Mouse (Mus musculus) forebrain, embryonic 13.5 days (tissue): ENCODE data around the gene Tbx19. TPM values are rescaled to one million over a fixed set of nuclear protein-coding genes. Genes with fewer than 3 reads are reported as not detected.

Experiments
- ATAC-seq: fragments of 200-750 bp; cut with Nextera tagmentation; 2 replicates; pipeline ENCODE4 v1.8.0; 2017
- H3K27ac ChIP-seq: fragments of 300-500 bp; sonication (generic); 2 replicates; pipeline ENCODE4 v1.5.1; 2015; ENCODE audit warnings: inconsistent platforms, mild to moderate bottlenecking, moderate library complexity
- H3K27me3 ChIP-seq: fragments of 300-500 bp; sonication (generic); 2 replicates; pipeline ENCODE4 v1.6.1; 2015; ENCODE audit warnings: mild to moderate bottlenecking, inconsistent platforms
- H3K36me3 ChIP-seq: fragments of 300-500 bp; sonication (generic); 2 replicates; pipeline ENCODE4 v1.6.1; 2015; ENCODE audit warnings: mild to moderate bottlenecking, inconsistent platforms; ENCODE audit not compliant: poor library complexity, severe bottlenecking
- H3K4me1 ChIP-seq: fragments of 300-500 bp; sonication (generic); 2 replicates; pipeline ENCODE4 v1.6.1; 2015; ENCODE audit warnings: inconsistent platforms
- H3K4me2 ChIP-seq: fragments of 300-500 bp; sonication (generic); 2 replicates; pipeline ENCODE4 v1.6.1; 2015; ENCODE audit warnings: inconsistent platforms, mild to moderate bottlenecking, moderate library complexity
- H3K4me3 ChIP-seq: fragments of 300-500 bp; sonication (generic); 2 replicates; pipeline ENCODE4 v1.5.1; 2015; ENCODE audit warnings: mild to moderate bottlenecking, inconsistent platforms
- H3K9ac ChIP-seq: fragments of 300-500 bp; sonication (generic); 2 replicates; pipeline ENCODE4 v1.6.1; 2015; ENCODE audit warnings: mild to moderate bottlenecking, inconsistent platforms
- H3K9me3 ChIP-seq: fragments of 300-500 bp; sonication (generic); replicated peaks from 2 replicates; pipeline ENCODE4 v1.6.1; 2016; ENCODE audit warnings: inconsistent platforms
- WGBS: fragments of 180-500 bp; shearing (Covaris S2); methylation state at CpG from one replicate; pipeline ENCODE4 v1.1.7; 2015; 5-methylcytosine and 5-hydroxymethylcytosine counted together
- polyA plus RNA-seq: library from polyadenylated mRNA; unstranded; fragments of >200 nt; fragmentation: Nextera tagmentation; extraction: Ambion mirVana; gene quantifications from 2 replicates; pipeline ENCODE4 v1.2.1, GENCODE M21; 2015

Gene Tbx19
- 0.10 and 0.24 TPM in 2 replicates for polyA plus RNA-seq

GRCm38 (mm10) chr1:165160723-165161405 is at the start of gene Tbx19:
Gene Tbx19 (minus strand): TSS chr1:165160773.
- Histone ChIP-seq H3K36me3 (no peaks in the 10 kb centered on the region), H3K9ac (no peak within 1 kb of the TSS), H3K27ac (no peak within 1 kb of the TSS), H3K27me3 (0 out of 2 replicates have a peak, but pooled peaks cover 3% of the 10 kb centered on the region), H3K4me2 (no peak within 1 kb of the TSS), H3K4me3 (no peak within 1 kb of the TSS), H3K9me3 (0 out of 2 replicates have a peak, but pooled peaks cover 5% of the 10 kb centered on the region), H3K4me1 (no peaks in the 10 kb centered on the region; the same call in 1 of the 2 replicates)
- 68% methylated on average over 8 of the region's 8 CpGs for WGBS
- no peak for ATAC-seq

- Histone ChIP-seq H3K9me3 (no peaks in the 10 kb centered on the region), H3K4me1 (no peaks in the 10 kb centered on the region), H3K27ac (no peak overlapping the region), H3K4me2 (no peak overlapping the region), H3K27me3 (no peaks in the 10 kb centered on the region), H3K9ac (no peak overlapping the region), H3K36me3 (no peaks in the 10 kb centered on the region), H3K4me3 (no peak overlapping the region)
- 47% methylated on average over 2 of the region's 2 CpGs for WGBS
- no peak for ATAC-seq
Measured at GRCm38 (mm10) chr1:165205591-165205990, 45.0 kb upstream of the Tbx19 start.

- Histone ChIP-seq H3K27ac (no peak overlapping the region), H3K4me1 (no peaks in the 10 kb centered on the region), H3K4me2 (no peak overlapping the region), H3K36me3 (no peaks in the 10 kb centered on the region), H3K27me3 (no peaks in the 10 kb centered on the region), H3K9me3 (no peaks in the 10 kb centered on the region), H3K4me3 (no peak overlapping the region), H3K9ac (no peak overlapping the region)
- WGBS: 62% methylated on average over 2 of the region's 2 CpGs
- no peak for ATAC-seq
Measured at GRCm38 (mm10) chr1:165203488-165204035, 43.0 kb upstream of the Tbx19 start.

GRCm38 (mm10) chr1:165201445-165202012 is 41.0 kb upstream of the Tbx19 start:
- H3K4me2 ChIP-seq: no peak overlapping the region
- no peak for ATAC-seq
- no peak overlapping the region for H3K27ac ChIP-seq
- no peaks in the 10 kb centered on the region for H3K36me3 ChIP-seq
- 81% methylated on average over 4 of the region's 4 CpGs for WGBS
- no peak overlapping the region for H3K4me3 ChIP-seq
- no peaks in the 10 kb centered on the region for H3K27me3 ChIP-seq
- H3K9me3 ChIP-seq: no peaks in the 10 kb centered on the region
- H3K4me1 ChIP-seq: no peaks in the 10 kb centered on the region
- H3K9ac ChIP-seq: no peak overlapping the region

- WGBS: 87% methylated on average over 8 of the region's 8 CpGs
- no peak for ATAC-seq
- Histone ChIP-seq H3K27me3 (no peaks in the 10 kb centered on the region), H3K36me3 (no peaks in the 10 kb centered on the region), H3K4me3 (no peak overlapping the region), H3K9me3 (no peaks in the 10 kb centered on the region), H3K27ac (no peak overlapping the region), H3K4me2 (no peak overlapping the region), H3K4me1 (no peaks in the 10 kb centered on the region), H3K9ac (no peak overlapping the region)
Measured at GRCm38 (mm10) chr1:165200748-165201147, 40.2 kb upstream of the Tbx19 start.

GRCm38 (mm10) chr1:165199639-165200038 is 39.1 kb upstream of the Tbx19 start:
- Histone ChIP-seq H3K4me3 (no peak overlapping the region), H3K36me3 (no peaks in the 10 kb centered on the region), H3K4me1 (peaks cover 7% of the 10 kb centered on the region), H3K27ac (no peak overlapping the region), H3K9me3 (no peaks in the 10 kb centered on the region), H3K4me2 (no peak overlapping the region), H3K9ac (no peak overlapping the region), H3K27me3 (no peaks in the 10 kb centered on the region)
- ATAC-seq: no peak
- 72% methylated on average over 3 of the region's 3 CpGs for WGBS

GRCm38 (mm10) chr1:165198951-165199350 is 38.4 kb upstream of the Tbx19 start:
- 48% methylated on average over 1 of the region's 1 CpGs for WGBS

GRCm38 (mm10) chr1:165197875-165198274 is 37.3 kb upstream of the Tbx19 start:
- Histone ChIP-seq H3K9me3 (no peaks in the 10 kb centered on the region), H3K4me3 (no peak overlapping the region), H3K9ac (no peak overlapping the region), H3K4me2 (no peak overlapping the region), H3K4me1 (peaks cover 15% of the 10 kb centered on the region), H3K27me3 (peaks cover 3% of the 10 kb centered on the region; the same call in 1 of the 2 replicates), H3K27ac (no peak overlapping the region), H3K36me3 (no peaks in the 10 kb centered on the region)
- WGBS: 77% methylated on average over 3 of the region's 3 CpGs
- ATAC-seq: no peak

More at GRCm38 (mm10) chr1:165198951-165199350, 38.4 kb upstream of the Tbx19 start:
- H3K4me2 ChIP-seq: no peak overlapping the region
- H3K27me3 ChIP-seq: peaks cover under 1% of the 10 kb centered on the region; the same call in 1 of the 2 replicates
- peaks cover 11% of the 10 kb centered on the region for H3K4me1 ChIP-seq
- no peaks in the 10 kb centered on the region for H3K36me3 ChIP-seq
- ATAC-seq: no peak
- no peak overlapping the region for H3K9ac ChIP-seq
- H3K9me3 ChIP-seq: no peaks in the 10 kb centered on the region
- H3K4me3 ChIP-seq: no peak overlapping the region
- H3K27ac ChIP-seq: no peak overlapping the region

- no peak for ATAC-seq
- 73% methylated on average over 3 of the region's 3 CpGs for whole genome bisulfite sequencing
- Histone ChIP-seq H3K27me3 (peaks cover 3% of the 10 kb centered on the region; the same call in 1 of the 2 replicates), H3K4me2 (peak overlapping the region; percentile 94; the same call in 1 of the 2 replicates), H3K9ac (no peak overlapping the region), H3K9me3 (no peaks in the 10 kb centered on the region), H3K36me3 (no peaks in the 10 kb centered on the region), H3K27ac (no peak overlapping the region), H3K4me3 (no peak overlapping the region), H3K4me1 (peaks cover 19% of the 10 kb centered on the region)
Measured at GRCm38 (mm10) chr1:165195396-165195960, 34.9 kb upstream of the Tbx19 start.

- peak overlapping the region; percentile 67 for H3K9ac ChIP-seq
- H3K4me3 ChIP-seq: peak overlapping the region; percentile 65
- H3K36me3 ChIP-seq: no peaks in the 10 kb centered on the region
- ATAC-seq: no peak; the same call in 1 of the 2 replicates
- no peaks in the 10 kb centered on the region for H3K9me3 ChIP-seq
- H3K4me2 ChIP-seq: peak overlapping the region; percentile 94
- WGBS: 13% methylated on average over 5 of the region's 5 CpGs
- peaks cover 19% of the 10 kb centered on the region for H3K4me1 ChIP-seq
- H3K27ac ChIP-seq: no peak overlapping the region
- H3K27me3 ChIP-seq: peaks cover 3% of the 10 kb centered on the region; the same call in 1 of the 2 replicates
Measured at GRCm38 (mm10) chr1:165194662-165195013, 34.1 kb upstream of the Tbx19 start.

- ATAC-seq: peak; percentile 77
- Histone ChIP-seq H3K9ac (peak within 1 kb of the TSS; percentile 67), H3K4me3 (peak within 1 kb of the TSS; percentile 65), H3K27ac (no peak within 1 kb of the TSS), H3K9me3 (no peaks in the 10 kb centered on the region), H3K4me2 (peak within 1 kb of the TSS; percentile 94), H3K27me3 (peaks cover 3% of the 10 kb centered on the region; the same call in 1 of the 2 replicates), H3K4me1 (peaks cover 19% of the 10 kb centered on the region), H3K36me3 (no peaks in the 10 kb centered on the region)
- under 1% methylated on average over 69 of the region's 69 CpGs for WGBS
Measured at GRCm38 (mm10) chr1:165193880-165194661, 33.5 kb upstream of the Tbx19 start, which contains the start of gene Sft2d2. Gene Sft2d2 (minus strand): TSS chr1:165194438.
